Mouse (Mus musculus): ENCODE results near the gene Col4a1. TPM values are rescaled to one million over a fixed set of nuclear protein-coding genes. Genes with fewer than 3 reads are reported as not detected.

Col4a1 gene
- polyA plus RNA-seq, 1 experiment from 2014 or later = 143 TPM

GRCm38 (mm10) chr8:11287139-11287538 lies 25.5 kb downstream of the Col4a1 start:
- DNase-seq (ENCODE audit: low spot score) = no peak
- Histone ChIP-seq H3K27me3 (ENCODE audit: insufficient read depth, poor library complexity, severe bottlenecking) (no peaks in the 10 kb centered on the region), H3K4me3 (no peak overlapping the region), H3K27ac (no peak overlapping the region), H3K36me3 (peaks cover 4% of the 10 kb centered on the region; the same call in 1 of the 2 replicates), H3K4me1 (peaks cover 68% of the 10 kb centered on the region), H3K9me3 (no peaks in the 10 kb centered on the region)
- 63% methylated on average over 3 of the region's 3 CpGs for WGBS

- peaks cover 75% of the 10 kb centered on the region for H3K4me1 ChIP-seq
- H3K27me3 ChIP-seq (ENCODE audit: insufficient read depth, poor library complexity, severe bottlenecking) = no peaks in the 10 kb centered on the region
- H3K36me3 ChIP-seq = peaks cover 10% of the 10 kb centered on the region; the same call in 1 of the 2 replicates
- no peaks in the 10 kb centered on the region for H3K9me3 ChIP-seq
- 64% methylated on average over 4 of the region's 4 CpGs for WGBS
- no peak for DNase-seq (ENCODE audit: low spot score)
- H3K27ac ChIP-seq = no peak overlapping the region
- no peak overlapping the region for H3K4me3 ChIP-seq
Measured at GRCm38 (mm10) chr8:11285437-11285836, 27.2 kb downstream of the Col4a1 start.

GRCm38 (mm10) chr8:11283217-11283616 lies 29.4 kb downstream of the Col4a1 start:
- no peak for DNase-seq (ENCODE audit: low spot score)
- Histone ChIP-seq H3K4me1 (peaks cover 81% of the 10 kb centered on the region), H3K36me3 (peaks cover 10% of the 10 kb centered on the region; the same call in 1 of the 2 replicates), H3K9me3 (no peaks in the 10 kb centered on the region), H3K4me3 (no peak overlapping the region), H3K27me3 (ENCODE audit: insufficient read depth, poor library complexity, severe bottlenecking) (no peaks in the 10 kb centered on the region), H3K27ac (peak overlapping the region; percentile 73)
- 59% methylated on average over 10 of the region's 10 CpGs for WGBS

- WGBS = 82% methylated on average over 7 of the region's 7 CpGs
Measured at GRCm38 (mm10) chr8:11282696-11283095, 29.9 kb downstream of the Col4a1 start.

GRCm38 (mm10) chr8:11282139-11282538 lies 30.5 kb downstream of the Col4a1 start:
- no peaks in the 10 kb centered on the region for H3K9me3 ChIP-seq
- H3K27me3 ChIP-seq (ENCODE audit: insufficient read depth, poor library complexity, severe bottlenecking) = no peaks in the 10 kb centered on the region
- H3K4me1 ChIP-seq = peaks cover 82% of the 10 kb centered on the region
- H3K4me3 ChIP-seq = no peak overlapping the region
- peaks cover 10% of the 10 kb centered on the region; the same call in 1 of the 2 replicates for H3K36me3 ChIP-seq
- peak overlapping the region; percentile 33; the same call in 1 of the 2 replicates for H3K27ac ChIP-seq
- DNase-seq (ENCODE audit: low spot score) = no peak
- 75% methylated on average over 10 of the region's 10 CpGs for WGBS

More at GRCm38 (mm10) chr8:11282696-11283095, 29.9 kb downstream of the Col4a1 start:
- peaks cover 10% of the 10 kb centered on the region; the same call in 1 of the 2 replicates for H3K36me3 ChIP-seq
- 0 out of 2 replicates have a peak overlapping the region, but pooled peaks have one; percentile 33 for H3K27ac ChIP-seq
- H3K4me3 ChIP-seq = no peak overlapping the region
- no peaks in the 10 kb centered on the region for H3K9me3 ChIP-seq
- H3K27me3 ChIP-seq (ENCODE audit: insufficient read depth, poor library complexity, severe bottlenecking) = no peaks in the 10 kb centered on the region
- peaks cover 81% of the 10 kb centered on the region for H3K4me1 ChIP-seq
- DNase-seq (ENCODE audit: low spot score) = no peak

GRCm38 (mm10) chr8:11280721-11281268 lies 31.8 kb downstream of the Col4a1 start:
- no peak overlapping the region for H3K27ac ChIP-seq
- WGBS = 79% methylated on average over 10 of the region's 10 CpGs

GRCm38 (mm10) chr8:11279296-11279826 lies 33.3 kb downstream of the Col4a1 start:
- no peak for DNase-seq (ENCODE audit: low spot score)
- Histone ChIP-seq H3K9me3 (no peaks in the 10 kb centered on the region), H3K27ac (peak overlapping the region; percentile 60), H3K27me3 (ENCODE audit: insufficient read depth, poor library complexity, severe bottlenecking) (no peaks in the 10 kb centered on the region), H3K4me1 (peaks cover 90% of the 10 kb centered on the region), H3K4me3 (no peak overlapping the region; the same call in 1 of the 2 replicates), H3K36me3 (peaks cover 10% of the 10 kb centered on the region; the same call in 1 of the 2 replicates)
- 52% methylated on average over 20 of the region's 20 CpGs for WGBS

More at GRCm38 (mm10) chr8:11280721-11281268, 31.8 kb downstream of the Col4a1 start:
- H3K27me3 ChIP-seq (ENCODE audit: insufficient read depth, poor library complexity, severe bottlenecking) = no peaks in the 10 kb centered on the region
- peaks cover 87% of the 10 kb centered on the region for H3K4me1 ChIP-seq
- H3K36me3 ChIP-seq = peaks cover 10% of the 10 kb centered on the region; the same call in 1 of the 2 replicates
- no peaks in the 10 kb centered on the region for H3K9me3 ChIP-seq
- no peak overlapping the region for H3K4me3 ChIP-seq
- no peak for DNase-seq (ENCODE audit: low spot score)

GRCm38 (mm10) chr8:11278101-11278611 lies 34.5 kb downstream of the Col4a1 start:
- Histone ChIP-seq H3K9me3 (no peaks in the 10 kb centered on the region), H3K36me3 (peaks cover 12% of the 10 kb centered on the region; the same call in 1 of the 2 replicates), H3K27me3 (ENCODE audit: insufficient read depth, poor library complexity, severe bottlenecking) (no peaks in the 10 kb centered on the region), H3K4me3 (no peak overlapping the region), H3K27ac (peak overlapping the region; percentile 60), H3K4me1 (peaks cover 89% of the 10 kb centered on the region)
- DNase-seq (ENCODE audit: low spot score) = no peak
- WGBS = 55% methylated on average over 4 of the region's 4 CpGs

- 76% methylated on average over 3 of the region's 3 CpGs for WGBS
- no peak for DNase-seq (ENCODE audit: low spot score)
- H3K27me3 ChIP-seq (ENCODE audit: insufficient read depth, poor library complexity, severe bottlenecking) = no peaks in the 10 kb centered on the region
- H3K4me1 ChIP-seq = peaks cover 87% of the 10 kb centered on the region
- H3K9me3 ChIP-seq = no peaks in the 10 kb centered on the region
- no peak overlapping the region for H3K4me3 ChIP-seq
- H3K27ac ChIP-seq = peak overlapping the region; percentile 60
- H3K36me3 ChIP-seq = peaks cover 12% of the 10 kb centered on the region; the same call in 1 of the 2 replicates
Measured at GRCm38 (mm10) chr8:11277602-11278051, 35.0 kb downstream of the Col4a1 start.

GRCm38 (mm10) chr8:11276286-11276685 lies 36.3 kb downstream of the Col4a1 start:
- Histone ChIP-seq H3K27ac (no peak overlapping the region; the same call in 1 of the 2 replicates), H3K4me1 (peaks cover 88% of the 10 kb centered on the region), H3K27me3 (ENCODE audit: insufficient read depth, poor library complexity, severe bottlenecking) (no peaks in the 10 kb centered on the region), H3K36me3 (0 out of 2 replicates have a peak, but pooled peaks cover 2% of the 10 kb centered on the region), H3K4me3 (no peak overlapping the region), H3K9me3 (no peaks in the 10 kb centered on the region)
- WGBS = 83% methylated on average over 6 of the region's 6 CpGs
- DNase-seq (ENCODE audit: low spot score) = no peak

- Histone ChIP-seq H3K27ac (peak overlapping the region; percentile 72), H3K4me1 (peaks cover 88% of the 10 kb centered on the region), H3K36me3 (0 out of 2 replicates have a peak, but pooled peaks cover 2% of the 10 kb centered on the region), H3K27me3 (ENCODE audit: insufficient read depth, poor library complexity, severe bottlenecking) (no peaks in the 10 kb centered on the region), H3K9me3 (no peaks in the 10 kb centered on the region), H3K4me3 (peak overlapping the region; percentile 27)
- DNase-seq (ENCODE audit: low spot score) = peak; percentile 90
- 20% methylated on average over 7 of the region's 7 CpGs for WGBS
Measured at GRCm38 (mm10) chr8:11274415-11274814, 38.2 kb downstream of the Col4a1 start.

GRCm38 (mm10) chr8:11273506-11274158 lies 39.0 kb downstream of the Col4a1 start:
- peaks cover 88% of the 10 kb centered on the region for H3K4me1 ChIP-seq
- peak overlapping the region; percentile 72; the same call in 1 of the 2 replicates for H3K27ac ChIP-seq
- no peaks in the 10 kb centered on the region for H3K9me3 ChIP-seq
- DNase-seq (ENCODE audit: low spot score) = no peak
- H3K27me3 ChIP-seq (ENCODE audit: insufficient read depth, poor library complexity, severe bottlenecking) = no peaks in the 10 kb centered on the region
- H3K4me3 ChIP-seq = peak overlapping the region; percentile 27; the same call in 1 of the 2 replicates
- 0 out of 2 replicates have a peak, but pooled peaks cover 2% of the 10 kb centered on the region for H3K36me3 ChIP-seq
- 75% methylated on average over 15 of the region's 15 CpGs for WGBS

Measured in heart, embryonic 10.5 days (tissue).